Mouse (Mus musculus) ES-E14 (cell line): ENCODE results near the gene Ugcg. TPM values are rescaled to one million over a fixed set of nuclear protein-coding genes. Genes with fewer than 3 reads are reported as not detected.

Experiments
- DNase-seq: peaks from one replicate; pipeline ENCODE4 v3.0.0-alpha.2; 2013; ENCODE audit warnings: low read depth, low spot score
- H3K27ac ChIP-seq: 2 replicates; pipeline ENCODE4 v1.5.1; 2012; ENCODE audit warnings: low read depth, mild to moderate bottlenecking, low read length, moderate library complexity, mixed read lengths; ENCODE audit not compliant: poor library complexity, insufficient read depth, severe bottlenecking
- H3K36me3 ChIP-seq: 2 replicates; pipeline ENCODE4 v1.6.1; 2012; ENCODE audit warnings: mild to moderate bottlenecking, low read length, moderate library complexity, mixed read lengths; ENCODE audit not compliant: control insufficient read depth, poor library complexity, insufficient read depth, severe bottlenecking
- H3K4me1 ChIP-seq, 2 experiments: fragments of 150-350 bp in 1 of 2; sonication (generic) in 1 of 2; 2 replicates each; pipeline ENCODE4 v1.6.1; 2012; ENCODE audit warnings: low read length in 2 of 2, mild to moderate bottlenecking in 1 of 2, mixed read lengths in 1 of 2; ENCODE audit not compliant: control insufficient read depth in 2 of 2, insufficient read depth in 2 of 2, poor library complexity in 1 of 2
- H3K4me3 ChIP-seq, 2 experiments: fragments of 150-350 bp in 1 of 2; sonication (generic) in 1 of 2; 2 replicates each; pipeline ENCODE4 v1.5.1; 2012; ENCODE audit warnings: low read length in 2 of 2, low read depth in 1 of 2, mild to moderate bottlenecking in 1 of 2, mixed read lengths in 1 of 2; ENCODE audit not compliant: insufficient read depth in 1 of 2, poor library complexity in 1 of 2, severe bottlenecking in 1 of 2
- H3K9ac ChIP-seq: 2 replicates; pipeline ENCODE4 v1.6.1; 2012; ENCODE audit warnings: low read depth, mild to moderate bottlenecking, low read length, mixed read lengths; ENCODE audit not compliant: poor library complexity, insufficient read depth, severe bottlenecking
- H3K9me3 ChIP-seq: fragments of 150-350 bp; sonication (generic); 2 replicates; pipeline ENCODE4 v1.6.1; 2012; ENCODE audit warnings: low read depth, mild to moderate bottlenecking, low read length; ENCODE audit not compliant: control insufficient read depth, insufficient read depth
- CHD2 ChIP-seq: IDR thresholded peaks from 2 replicates; pipeline ENCODE4 v1.6.1; 2014; ENCODE audit warnings: mild to moderate bottlenecking, low read depth, low read length, inconsistent platforms
- HCFC1 ChIP-seq: IDR thresholded peaks from 2 replicates; pipeline ENCODE4 v1.6.1; 2012; ENCODE audit warnings: low read length, inconsistent platforms, borderline replicate concordance; ENCODE audit not compliant: insufficient read depth
- MAFK ChIP-seq: IDR thresholded peaks from 2 replicates; pipeline ENCODE4 v1.6.1; 2014; ENCODE audit warnings: mild to moderate bottlenecking, low read depth, low read length, inconsistent platforms; ENCODE audit not compliant: insufficient read depth
- ZC3H11A ChIP-seq: IDR thresholded peaks from 2 replicates; pipeline ENCODE4 v1.6.1; 2012; ENCODE audit warnings: low read depth, mild to moderate bottlenecking, inconsistent platforms, low read length, borderline replicate concordance
- ZNF384 ChIP-seq: IDR thresholded peaks from 2 replicates; pipeline ENCODE4 v1.6.1; 2012; ENCODE audit warnings: low read depth, low read length, inconsistent platforms
- in situ Hi-C, 2 experiments: fragments of 600-800 bp; cut with MboI; formaldehyde crosslinking; loops; one replicate each; pipeline ENCODE4 v1.15.1; 2025; ENCODE audit warnings: low sequenced_read_pairs in 2 of 2, inconsistent platforms in 1 of 2; ENCODE audit not compliant: unreplicated experiment in 2 of 2
- total RNA-seq: library from RNA; depleted of rRNA; stranded (reverse); fragments of 300-350 nt; gene quantifications from 2 replicates; pipeline ENCODE4 v1.2.3, GENCODE M21; 2012

Ugcg gene
- total RNA-seq, 1 experiment = 56.4 TPM

GRCm38 (mm10) chr4:59167251-59167847 is 21.7 kb upstream of the Ugcg start:
- TF ChIP-seq ZNF384 (no peak), CHD2 (no peak), ZC3H11A (no peak), MAFK (no peak), HCFC1 (no peak)
- Histone ChIP-seq H3K9ac (no peak overlapping the region), H3K36me3 (no peaks in the 10 kb centered on the region), H3K4me3 (no peak overlapping the region), H3K9me3 (no peaks in the 10 kb centered on the region), H3K27ac (no peak overlapping the region), H3K4me1 (peaks cover 0 to 2% of the 10 kb centered on the region in 2 experiments; a peak in 1 of 4 replicates)
- in situ Hi-C loops = no loop called here
- no peak for DNase-seq

GRCm38 (mm10) chr4:59169981-59170380 is 19.1 kb upstream of the Ugcg start:
- H3K4me1 ChIP-seq = peaks cover 2 to 8% of the 10 kb centered on the region in 2 experiments; a peak in 2 of 4 replicates
- TF ChIP-seq HCFC1 (no peak), ZNF384 (no peak), ZC3H11A (no peak), MAFK (no peak), CHD2 (no peak)
- H3K27ac ChIP-seq = no peak overlapping the region
- no peak overlapping the region for H3K4me3 ChIP-seq
- H3K9me3 ChIP-seq = no peaks in the 10 kb centered on the region
- H3K36me3 ChIP-seq = no peaks in the 10 kb centered on the region
- in situ Hi-C loops = no loop called here
- no peak for DNase-seq
- no peak overlapping the region for H3K9ac ChIP-seq

- H3K9ac ChIP-seq = no peak overlapping the region
- H3K4me3 ChIP-seq = no peak overlapping the region
- no peak for DNase-seq
- H3K4me1 ChIP-seq = peaks cover 2 to 8% of the 10 kb centered on the region in 2 experiments; a peak in 2 of 4 replicates
- no peak for TF ChIP-seq ZNF384
- TF ChIP-seq HCFC1 = no peak
- TF ChIP-seq CHD2 = no peak
- no peak for TF ChIP-seq MAFK
- no peak for TF ChIP-seq ZC3H11A
- in situ Hi-C loops = no loop called here
- H3K27ac ChIP-seq = no peak overlapping the region
- no peaks in the 10 kb centered on the region for H3K36me3 ChIP-seq
- no peaks in the 10 kb centered on the region for H3K9me3 ChIP-seq
These were observed 16.4 kb upstream of the Ugcg start for GRCm38 (mm10) chr4:59172616-59173015.

- in situ Hi-C loops = no loop called here
- TF ChIP-seq ZC3H11A (no peak), CHD2 (no peak), HCFC1 (no peak), ZNF384 (no peak), MAFK (no peak)
These were observed 15.7 kb upstream of the Ugcg start for GRCm38 (mm10) chr4:59173181-59173922.

More at GRCm38 (mm10) chr4:59173181-59173922, 15.7 kb upstream of the Ugcg start:
- DNase-seq = no peak
- H3K9ac ChIP-seq = no peak overlapping the region
- H3K4me1 ChIP-seq = peaks cover 2 to 8% of the 10 kb centered on the region in 2 experiments; a peak in 2 of 4 replicates
- H3K27ac ChIP-seq = no peak overlapping the region
- no peaks in the 10 kb centered on the region for H3K36me3 ChIP-seq
- H3K4me3 ChIP-seq = no peak overlapping the region
- H3K9me3 ChIP-seq = no peaks in the 10 kb centered on the region
